Mouse (Mus musculus): ENCODE data around the gene Rpf2. TPM values are rescaled to one million over a fixed set of nuclear protein-coding genes. Genes with fewer than 3 reads are reported as not detected.

Gene Rpf2
- polyA plus RNA-seq, 2 experiments: 16.8 to 39.2 TPM

GRCm38 (mm10) chr10:40212443-40213169, 34.2 kb downstream of the Rpf2 start:
- Histone ChIP-seq H3K27me3 (ENCODE audit: control insufficient read depth, insufficient read depth, low read length) (no peaks in the 10 kb centered on the region), H3K9ac (replicated peaks) (no peak overlapping the region), H3K4me2 (ENCODE audit: low read depth) (no peak overlapping the region), H3K4me3 (ENCODE audit: insufficient read depth in 1 of 2, low read depth in 2 of 2, low read length in 2 of 2) (no peak overlapping the region), H3K9me3 (ENCODE audit: control insufficient read depth, low read length) (no peaks in the 10 kb centered on the region), H3K4me1 (replicated peaks; ENCODE audit: control insufficient read depth in 2 of 2, insufficient read depth in 2 of 2, low read length in 1 of 2) (no peaks in the 10 kb centered on the region), H3K36me3 (replicated peaks; ENCODE audit: control insufficient read depth, insufficient read depth, low read depth) (no peaks in the 10 kb centered on the region), H3K27ac (no peak overlapping the region)
- 29% methylated on average over 13 of the region's 13 CpGs for WGBS (ENCODE audit: insufficient replicate concordance)
- DNase-seq (ENCODE audit: low read depth in 3 of 3, low spot score in 3 of 3) (peak; percentile 79 to 85 (median 80)), ATAC-seq (ENCODE audit: insufficient read depth) (peak; percentile 84)
- TF ChIP-seq EP300 (IDR thresholded peaks at IDR 0.05; ENCODE audit: low read depth): peak; percentile 37; the same call in 1 of the 2 replicates
- TF ChIP-seq CTCF (IDR thresholded peaks at IDR 0.05; ENCODE audit: low read depth): peak; percentile 99

DNA sequence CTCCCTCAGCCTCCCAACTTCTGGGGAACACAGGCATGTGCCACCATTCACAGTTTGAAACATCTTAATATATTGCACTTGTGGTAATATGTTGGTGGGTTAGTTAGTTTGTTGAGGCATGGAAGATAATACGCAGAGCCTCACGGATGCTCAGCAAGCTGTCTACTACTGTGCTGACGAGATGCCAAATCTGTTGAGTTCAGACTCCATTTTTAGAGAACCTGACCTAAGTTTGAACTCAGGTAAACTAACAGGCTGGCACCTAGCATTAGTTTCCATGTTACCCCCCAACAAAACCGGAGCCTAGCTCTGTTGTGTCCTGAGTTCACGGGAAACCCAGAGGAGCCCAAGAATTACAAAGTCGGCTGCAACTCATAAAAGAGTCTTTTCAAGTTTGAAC, 51.8 kb downstream of the Rpf2 start:
- TF ChIP-seq EP300 (IDR thresholded peaks at IDR 0.05; ENCODE audit: low read depth) (no peak), CTCF (IDR thresholded peaks at IDR 0.05; ENCODE audit: low read depth) (no peak)
- Histone ChIP-seq H3K4me2 (ENCODE audit: low read depth) (no peak overlapping the region), H3K4me1 (replicated peaks; ENCODE audit: control insufficient read depth in 2 of 2, insufficient read depth in 2 of 2, low read length in 1 of 2) (peaks cover 4 to 19% of the 10 kb centered on the region in 2 experiments; a peak in 3 of 4 replicates), H3K27me3 (ENCODE audit: control insufficient read depth, insufficient read depth, low read length) (no peaks in the 10 kb centered on the region; the same call in 1 of the 2 replicates), H3K36me3 (replicated peaks; ENCODE audit: control insufficient read depth, insufficient read depth, low read depth) (no peaks in the 10 kb centered on the region), H3K9me3 (ENCODE audit: control insufficient read depth, low read length) (no peaks in the 10 kb centered on the region), H3K27ac (no peak overlapping the region), H3K4me3 (ENCODE audit: insufficient read depth in 1 of 2, low read depth in 2 of 2, low read length in 2 of 2) (no peak overlapping the region), H3K9ac (replicated peaks) (no peak overlapping the region)
- ATAC-seq (ENCODE audit: insufficient read depth): no peak
- WGBS (ENCODE audit: insufficient replicate concordance): 75% methylated on average over 6 of the region's 6 CpGs
- no peak for DNase-seq (ENCODE audit: low read depth in 3 of 3, low spot score in 3 of 3)

DNA sequence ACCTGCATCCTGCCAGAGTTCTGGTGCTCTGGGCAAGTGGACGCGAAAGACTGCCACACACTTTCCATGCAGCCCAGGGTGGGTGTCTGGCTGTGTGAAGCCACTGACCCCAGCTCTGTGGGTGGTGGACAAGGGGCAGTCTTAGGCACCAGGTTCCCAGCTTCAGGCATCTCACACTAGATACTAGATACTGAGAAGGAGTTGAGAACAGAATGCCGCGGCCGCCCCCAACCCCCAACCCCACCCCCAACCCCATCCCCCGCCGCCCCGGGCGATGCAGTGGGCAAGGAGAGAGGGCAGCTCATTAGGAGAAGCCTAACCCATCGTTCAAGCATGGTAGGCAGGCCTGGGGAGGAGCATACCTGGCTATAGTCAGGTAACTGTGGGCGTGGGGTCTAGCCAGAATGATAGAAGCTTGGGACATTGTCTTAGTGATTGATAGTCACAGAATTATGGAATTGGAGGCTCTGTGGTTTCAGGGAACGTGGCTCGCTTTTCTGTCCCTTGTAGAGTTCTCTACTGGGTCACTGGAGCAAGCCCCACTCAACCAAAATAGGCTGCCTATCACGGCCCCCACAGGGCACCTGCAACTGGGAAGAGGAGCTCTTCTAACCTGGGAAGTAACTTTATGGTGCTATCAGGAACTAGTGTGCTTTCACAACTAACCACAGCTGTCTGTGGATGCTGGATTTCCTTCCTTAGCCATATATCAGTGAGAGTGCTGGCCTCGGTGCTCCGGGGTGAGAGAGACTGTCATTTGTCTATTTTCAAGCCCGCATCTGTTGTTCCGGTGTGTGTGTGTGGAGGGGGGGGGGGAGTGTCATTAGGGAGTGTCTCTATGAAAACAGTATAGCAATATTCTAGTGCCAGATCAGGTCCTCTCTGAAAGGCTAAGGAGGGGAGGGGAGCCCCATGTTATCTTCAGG, 54.6 kb downstream of the Rpf2 start:
- Histone ChIP-seq H3K9ac (replicated peaks) (no peak overlapping the region; the same call in 1 of the 2 replicates), H3K4me3 (ENCODE audit: insufficient read depth in 1 of 2, low read depth in 2 of 2, low read length in 2 of 2) (peak overlapping the region; percentile 36 to 38; a peak in 3 of 4 replicates), H3K9me3 (ENCODE audit: control insufficient read depth, low read length) (no peaks in the 10 kb centered on the region), H3K4me2 (ENCODE audit: low read depth) (peak overlapping the region; percentile 65), H3K27me3 (ENCODE audit: control insufficient read depth, insufficient read depth, low read length) (no peaks in the 10 kb centered on the region; the same call in 1 of the 2 replicates), H3K4me1 (replicated peaks; ENCODE audit: control insufficient read depth in 2 of 2, insufficient read depth in 2 of 2, low read length in 1 of 2) (peaks cover 4 to 19% of the 10 kb centered on the region in 2 experiments; a peak in 3 of 4 replicates), H3K36me3 (replicated peaks; ENCODE audit: control insufficient read depth, insufficient read depth, low read depth) (no peaks in the 10 kb centered on the region), H3K27ac (no peak overlapping the region)
- 13% methylated on average over 18 of the region's 18 CpGs for WGBS (ENCODE audit: insufficient replicate concordance)
- TF ChIP-seq CTCF (IDR thresholded peaks at IDR 0.05; ENCODE audit: low read depth): no peak
- TF ChIP-seq EP300 (IDR thresholded peaks at IDR 0.05; ENCODE audit: low read depth): no peak
- DNase-seq (ENCODE audit: low read depth in 3 of 3, low spot score in 3 of 3) (no peak), ATAC-seq (ENCODE audit: insufficient read depth) (no peak)

GRCm38 (mm10) chr10:40191338-40191979, 55.4 kb downstream of the Rpf2 start:
- Histone ChIP-seq H3K36me3 (replicated peaks; ENCODE audit: control insufficient read depth, insufficient read depth, low read depth) (no peaks in the 10 kb centered on the region), H3K9me3 (ENCODE audit: control insufficient read depth, low read length) (no peaks in the 10 kb centered on the region), H3K27me3 (ENCODE audit: control insufficient read depth, insufficient read depth, low read length) (no peaks in the 10 kb centered on the region; the same call in 1 of the 2 replicates), H3K4me2 (ENCODE audit: low read depth) (peak overlapping the region; percentile 65), H3K27ac (no peak overlapping the region), H3K4me3 (ENCODE audit: insufficient read depth in 1 of 2, low read depth in 2 of 2, low read length in 2 of 2) (peak overlapping the region; percentile 36 to 38), H3K9ac (replicated peaks) (peak overlapping the region; percentile 35), H3K4me1 (replicated peaks; ENCODE audit: control insufficient read depth in 2 of 2, insufficient read depth in 2 of 2, low read length in 1 of 2) (peaks cover 4 to 20% of the 10 kb centered on the region in 2 experiments; a peak in 3 of 4 replicates)
- ATAC-seq (ENCODE audit: insufficient read depth) (no peak), DNase-seq (ENCODE audit: low read depth in 3 of 3, low spot score in 3 of 3) (no peak)
- no peak for TF ChIP-seq CTCF (IDR thresholded peaks at IDR 0.05; ENCODE audit: low read depth)
- no peak for TF ChIP-seq EP300 (IDR thresholded peaks at IDR 0.05; ENCODE audit: low read depth)
- WGBS (ENCODE audit: insufficient replicate concordance): 16% methylated on average over 22 of the region's 22 CpGs

All from liver, embryonic 14.5 days (tissue).